Mouse (Mus musculus): Measurements from ENCODE around the gene Hook1. TPM values are rescaled to one million over a fixed set of nuclear protein-coding genes. Genes with fewer than 3 reads are reported as not detected.

Gene Hook1
- polyA plus RNA-seq (2015; fragmentation: Nextera tagmentation; extraction: Ambion mirVana): 24.0 and 25.3 TPM in 2 replicates

GRCm38 (mm10) chr4:95966928-95967724 is at the start of gene Hook1:
Gene Hook1 (plus strand): TSS chr4:95967240.
- under 1% methylated on average over 79 of the region's 82 CpGs for WGBS
- Histone ChIP-seq H3K4me3 (ENCODE audit: low read length) (peak within 1 kb of the TSS; percentile 63), H3K9me3 (ENCODE audit: low read length) (no peaks in the 10 kb centered on the region), H3K36me3 (ENCODE audit: insufficient read depth, low read length) (no peaks in the 10 kb centered on the region), H3K27me3 (ENCODE audit: insufficient read depth, low read length) (no peaks in the 10 kb centered on the region), H3K4me1 (ENCODE audit: insufficient read depth, low read length) (peaks cover 7% of the 10 kb centered on the region; the same call in 1 of the 2 replicates), H3K9ac (replicated peaks; ENCODE audit: low read length) (peak within 1 kb of the TSS; percentile 75), H3K27ac (ENCODE audit: low read length) (peak within 1 kb of the TSS; percentile 86), H3K4me2 (replicated peaks; ENCODE audit: low read depth, low read length) (peak within 1 kb of the TSS; percentile 61)
- ATAC-seq (ENCODE audit: low FRiP score, low TSS enrichment): peak; percentile 100

GRCm38 (mm10) chr4:95917703-95918102 is 49.3 kb upstream of the Hook1 start:
- Histone ChIP-seq H3K4me2 (replicated peaks; ENCODE audit: low read depth, low read length) (no peak overlapping the region), H3K9ac (replicated peaks; ENCODE audit: low read length) (no peak overlapping the region), H3K4me1 (ENCODE audit: insufficient read depth, low read length) (no peaks in the 10 kb centered on the region), H3K36me3 (ENCODE audit: insufficient read depth, low read length) (no peaks in the 10 kb centered on the region), H3K4me3 (ENCODE audit: low read length) (no peak overlapping the region), H3K9me3 (ENCODE audit: low read length) (no peaks in the 10 kb centered on the region), H3K27me3 (ENCODE audit: insufficient read depth, low read length) (no peaks in the 10 kb centered on the region), H3K27ac (ENCODE audit: low read length) (no peak overlapping the region)
- no peak for ATAC-seq (ENCODE audit: low FRiP score, low TSS enrichment)
- WGBS: 67% methylated on average over 6 of the region's 6 CpGs

GRCm38 (mm10) chr4:95920448-95920847 is 46.6 kb upstream of the Hook1 start:
- no peaks in the 10 kb centered on the region for H3K4me1 ChIP-seq (ENCODE audit: insufficient read depth, low read length)
- H3K9me3 ChIP-seq (ENCODE audit: low read length): no peaks in the 10 kb centered on the region
- WGBS: 51% methylated on average over 4 of the region's 4 CpGs
- no peaks in the 10 kb centered on the region for H3K27me3 ChIP-seq (ENCODE audit: insufficient read depth, low read length)
- no peak overlapping the region for H3K27ac ChIP-seq (ENCODE audit: low read length)
- no peak overlapping the region for H3K4me3 ChIP-seq (ENCODE audit: low read length)
- ATAC-seq (ENCODE audit: low FRiP score, low TSS enrichment): no peak
- H3K9ac ChIP-seq (replicated peaks; ENCODE audit: low read length): no peak overlapping the region
- no peaks in the 10 kb centered on the region for H3K36me3 ChIP-seq (ENCODE audit: insufficient read depth, low read length)
- H3K4me2 ChIP-seq (replicated peaks; ENCODE audit: low read depth, low read length): no peak overlapping the region

- peak; percentile 73; the same call in 1 of the 2 replicates for ATAC-seq (ENCODE audit: low FRiP score, low TSS enrichment)
- 18% methylated on average over 7 of the region's 7 CpGs for WGBS
- Histone ChIP-seq H3K36me3 (ENCODE audit: insufficient read depth, low read length) (no peaks in the 10 kb centered on the region), H3K4me3 (ENCODE audit: low read length) (no peak overlapping the region), H3K9me3 (ENCODE audit: low read length) (no peaks in the 10 kb centered on the region), H3K4me1 (ENCODE audit: insufficient read depth, low read length) (no peaks in the 10 kb centered on the region), H3K4me2 (replicated peaks; ENCODE audit: low read depth, low read length) (no peak overlapping the region), H3K9ac (replicated peaks; ENCODE audit: low read length) (no peak overlapping the region), H3K27ac (ENCODE audit: low read length) (no peak overlapping the region), H3K27me3 (ENCODE audit: insufficient read depth, low read length) (no peaks in the 10 kb centered on the region)
These were observed 42.5 kb upstream of the Hook1 start for GRCm38 (mm10) chr4:95924210-95925184.

GRCm38 (mm10) chr4:95928846-95929245 is 38.2 kb upstream of the Hook1 start:
- Histone ChIP-seq H3K27me3 (ENCODE audit: insufficient read depth, low read length) (no peaks in the 10 kb centered on the region), H3K9ac (replicated peaks; ENCODE audit: low read length) (no peak overlapping the region), H3K4me2 (replicated peaks; ENCODE audit: low read depth, low read length) (no peak overlapping the region), H3K4me3 (ENCODE audit: low read length) (no peak overlapping the region), H3K4me1 (ENCODE audit: insufficient read depth, low read length) (no peaks in the 10 kb centered on the region), H3K9me3 (ENCODE audit: low read length) (no peaks in the 10 kb centered on the region), H3K36me3 (ENCODE audit: insufficient read depth, low read length) (no peaks in the 10 kb centered on the region), H3K27ac (ENCODE audit: low read length) (no peak overlapping the region)
- no peak for ATAC-seq (ENCODE audit: low FRiP score, low TSS enrichment)
- WGBS: 89% methylated on average over 1 of the region's 1 CpGs

- no peak for ATAC-seq (ENCODE audit: low FRiP score, low TSS enrichment)
- Histone ChIP-seq H3K9ac (replicated peaks; ENCODE audit: low read length) (no peak overlapping the region), H3K4me1 (ENCODE audit: insufficient read depth, low read length) (no peaks in the 10 kb centered on the region), H3K9me3 (ENCODE audit: low read length) (no peaks in the 10 kb centered on the region), H3K36me3 (ENCODE audit: insufficient read depth, low read length) (no peaks in the 10 kb centered on the region), H3K27me3 (ENCODE audit: insufficient read depth, low read length) (no peaks in the 10 kb centered on the region), H3K4me3 (ENCODE audit: low read length) (no peak overlapping the region), H3K4me2 (replicated peaks; ENCODE audit: low read depth, low read length) (no peak overlapping the region), H3K27ac (ENCODE audit: low read length) (no peak overlapping the region)
- 98% methylated on average over 1 of the region's 1 CpGs for WGBS
These were observed 37.1 kb upstream of the Hook1 start for GRCm38 (mm10) chr4:95929936-95930335.

GRCm38 (mm10) chr4:95931331-95931730 is 35.7 kb upstream of the Hook1 start:
- no peaks in the 10 kb centered on the region for H3K9me3 ChIP-seq (ENCODE audit: low read length)
- no peak overlapping the region for H3K9ac ChIP-seq (replicated peaks; ENCODE audit: low read length)
- H3K27ac ChIP-seq (ENCODE audit: low read length): no peak overlapping the region
- no peak overlapping the region for H3K4me3 ChIP-seq (ENCODE audit: low read length)
- H3K4me1 ChIP-seq (ENCODE audit: insufficient read depth, low read length): no peaks in the 10 kb centered on the region
- WGBS: 52% methylated on average over 2 of the region's 2 CpGs
- ATAC-seq (ENCODE audit: low FRiP score, low TSS enrichment): no peak
- no peaks in the 10 kb centered on the region for H3K36me3 ChIP-seq (ENCODE audit: insufficient read depth, low read length)
- no peaks in the 10 kb centered on the region for H3K27me3 ChIP-seq (ENCODE audit: insufficient read depth, low read length)
- no peak overlapping the region for H3K4me2 ChIP-seq (replicated peaks; ENCODE audit: low read depth, low read length)

- Histone ChIP-seq H3K27me3 (ENCODE audit: insufficient read depth, low read length) (no peaks in the 10 kb centered on the region), H3K27ac (ENCODE audit: low read length) (peak overlapping the region; percentile 78), H3K4me3 (ENCODE audit: low read length) (no peak overlapping the region), H3K36me3 (ENCODE audit: insufficient read depth, low read length) (no peaks in the 10 kb centered on the region), H3K4me1 (ENCODE audit: insufficient read depth, low read length) (no peaks in the 10 kb centered on the region), H3K4me2 (replicated peaks; ENCODE audit: low read depth, low read length) (no peak overlapping the region), H3K9me3 (ENCODE audit: low read length) (no peaks in the 10 kb centered on the region), H3K9ac (replicated peaks; ENCODE audit: low read length) (no peak overlapping the region)
- WGBS: 69% methylated on average over 9 of the region's 9 CpGs
- ATAC-seq (ENCODE audit: low FRiP score, low TSS enrichment): peak; percentile 72
These were observed 33.2 kb upstream of the Hook1 start for GRCm38 (mm10) chr4:95933801-95934356.

GRCm38 (mm10) chr4:95934384-95935035 is 32.5 kb upstream of the Hook1 start:
- Histone ChIP-seq H3K9ac (replicated peaks; ENCODE audit: low read length) (no peak overlapping the region), H3K4me3 (ENCODE audit: low read length) (no peak overlapping the region), H3K27ac (ENCODE audit: low read length) (peak overlapping the region; percentile 78), H3K9me3 (ENCODE audit: low read length) (no peaks in the 10 kb centered on the region), H3K27me3 (ENCODE audit: insufficient read depth, low read length) (no peaks in the 10 kb centered on the region), H3K4me1 (ENCODE audit: insufficient read depth, low read length) (no peaks in the 10 kb centered on the region), H3K4me2 (replicated peaks; ENCODE audit: low read depth, low read length) (no peak overlapping the region), H3K36me3 (ENCODE audit: insufficient read depth, low read length) (no peaks in the 10 kb centered on the region)
- ATAC-seq (ENCODE audit: low FRiP score, low TSS enrichment): peak; percentile 98
- 52% methylated on average over 4 of the region's 4 CpGs for WGBS
